Mouse (Mus musculus): ENCODE measurements around the gene Zfp74. TPM values are rescaled to one million over a fixed set of nuclear protein-coding genes. Genes with fewer than 3 reads are reported as not detected.

The Zfp74 gene
- polyA plus RNA-seq (2016; fragmentation: Nextera tagmentation; extraction: Ambion mirVana) = 11.5 and 15.9 TPM in 2 replicates

DNA sequence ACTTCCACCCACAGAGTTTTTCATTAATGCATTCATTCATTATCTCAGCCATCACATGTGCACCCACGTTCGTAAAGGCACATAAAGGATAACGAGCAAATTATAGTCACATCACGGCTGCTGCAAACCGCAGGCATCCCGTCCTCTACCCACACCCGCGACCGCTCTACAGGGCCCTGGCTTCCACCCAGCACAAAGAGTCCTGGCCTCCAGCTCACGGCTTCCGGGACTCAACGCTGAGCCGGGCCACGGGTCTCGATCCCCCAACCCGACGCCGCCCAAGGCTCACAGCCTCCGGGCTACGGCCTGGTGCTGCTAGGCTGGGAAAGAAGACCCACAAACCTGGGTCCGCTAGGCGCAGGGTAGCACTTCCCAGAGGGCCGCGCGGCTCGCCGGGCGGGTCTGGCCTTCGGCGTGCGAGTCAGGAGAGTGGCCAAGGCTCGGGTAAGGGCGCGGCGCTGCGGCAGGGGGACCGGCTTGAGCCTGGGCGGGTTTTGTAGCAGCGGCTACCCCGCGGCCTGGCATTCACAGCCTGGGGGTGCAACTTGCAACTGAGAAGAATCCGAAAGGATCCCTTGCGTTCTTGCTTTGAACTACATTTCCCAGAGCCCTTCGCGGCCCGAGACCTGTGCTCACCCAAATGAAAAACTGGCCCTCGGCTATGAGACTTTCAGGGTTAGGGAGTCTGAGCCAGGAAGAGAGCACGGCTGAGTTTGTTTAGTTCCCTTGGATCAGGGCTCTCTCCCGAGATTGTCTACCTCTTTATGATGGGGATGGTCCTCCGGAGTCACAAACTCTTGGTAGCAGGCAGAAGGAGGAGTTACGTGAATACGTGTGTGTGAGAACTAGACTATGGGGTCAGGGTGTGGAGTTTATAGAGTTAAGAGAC lies at the start of gene Zfp74:
Gene Zfp74, minus strand, starts transcription at position 577 of the 889 bp plus-strand sequence.
- peak within 1 kb of the TSS; percentile 78 for H3K4me3 ChIP-seq
- peaks cover 28% of the 10 kb centered on the region for H3K36me3 ChIP-seq
- 3% methylated on average over 52 of the region's 52 CpGs for WGBS
- H3K27ac ChIP-seq = peak within 1 kb of the TSS; percentile 97
- H3K9me3 ChIP-seq (replicated peaks) = no peaks in the 10 kb centered on the region
- H3K27me3 ChIP-seq (ENCODE audit: low read depth, poor library complexity, severe bottlenecking) = no peaks in the 10 kb centered on the region
- DNase-seq (ENCODE audit: low spot score) = peak; percentile 87
- H3K4me1 ChIP-seq = peaks cover 8% of the 10 kb centered on the region

GRCm38 (mm10) chr7:30000601-30001000 lies 46.7 kb upstream of the Zfp74 start:
- Histone ChIP-seq H3K27ac (no peak overlapping the region), H3K27me3 (ENCODE audit: low read depth, poor library complexity, severe bottlenecking) (no peaks in the 10 kb centered on the region), H3K4me1 (no peaks in the 10 kb centered on the region), H3K9me3 (replicated peaks) (no peaks in the 10 kb centered on the region), H3K36me3 (peaks cover 92% of the 10 kb centered on the region), H3K4me3 (no peak overlapping the region)
- DNase-seq (ENCODE audit: low spot score) = no peak
- WGBS = 93% methylated on average over 5 of the region's 5 CpGs

DNA sequence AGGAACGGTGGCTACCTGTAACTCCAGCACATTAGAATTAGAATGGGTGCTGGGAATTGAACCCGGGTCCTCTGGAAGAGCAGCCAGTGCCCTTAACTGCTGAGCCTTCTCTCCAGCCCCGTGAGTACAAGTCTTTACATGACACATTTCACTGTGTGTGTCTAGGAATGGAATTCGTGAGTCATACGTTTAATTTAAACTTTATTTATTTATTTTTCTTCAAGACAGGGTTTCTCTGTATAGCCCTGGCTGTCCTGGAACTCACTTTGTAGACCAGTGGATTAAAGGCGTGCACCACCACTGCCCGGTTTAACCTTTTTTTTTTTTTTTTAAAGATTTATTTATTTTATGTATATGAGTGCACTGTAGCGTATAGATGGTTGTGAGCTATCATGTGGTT lies 41.2 kb upstream of the Zfp74 start:
- no peaks in the 10 kb centered on the region for H3K4me1 ChIP-seq
- H3K36me3 ChIP-seq = peaks cover 99% of the 10 kb centered on the region
- H3K27ac ChIP-seq = no peak overlapping the region
- 93% methylated on average over 8 of the region's 8 CpGs for WGBS
- H3K27me3 ChIP-seq (ENCODE audit: low read depth, poor library complexity, severe bottlenecking) = no peaks in the 10 kb centered on the region
- DNase-seq (ENCODE audit: low spot score) = no peak
- H3K4me3 ChIP-seq = no peak overlapping the region
- H3K9me3 ChIP-seq (replicated peaks) = no peaks in the 10 kb centered on the region

- H3K4me3 ChIP-seq = no peak overlapping the region
- no peak overlapping the region for H3K27ac ChIP-seq
- peaks cover 95% of the 10 kb centered on the region for H3K36me3 ChIP-seq
- no peaks in the 10 kb centered on the region for H3K9me3 ChIP-seq (replicated peaks)
- DNase-seq (ENCODE audit: low spot score) = no peak
- WGBS = 96% methylated on average over 9 of the region's 9 CpGs
- H3K4me1 ChIP-seq = no peaks in the 10 kb centered on the region
- no peaks in the 10 kb centered on the region for H3K27me3 ChIP-seq (ENCODE audit: low read depth, poor library complexity, severe bottlenecking)
Observed at GRCm38 (mm10) chr7:29993340-29993739, 39.5 kb upstream of the Zfp74 start.

DNA sequence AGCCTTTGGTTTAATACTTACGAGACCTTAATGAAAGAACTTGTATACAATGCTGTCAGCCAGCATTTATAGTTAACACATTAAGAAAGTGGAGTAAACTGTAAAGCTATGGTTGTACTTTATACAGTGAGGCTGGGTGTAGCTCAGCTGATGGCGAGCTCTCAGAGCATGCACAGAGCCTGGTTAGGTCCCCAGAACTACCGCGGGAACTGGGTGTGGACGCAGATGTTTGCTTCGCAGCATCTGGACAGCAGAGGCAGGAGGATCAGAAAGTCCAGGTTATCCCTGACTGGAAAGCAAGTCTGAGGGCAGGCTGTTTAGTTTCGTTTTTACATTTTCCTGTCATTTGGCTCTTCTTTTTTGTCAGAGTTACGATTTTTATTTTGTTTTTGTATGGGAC lies 38.8 kb upstream of the Zfp74 start:
- Histone ChIP-seq H3K27me3 (ENCODE audit: low read depth, poor library complexity, severe bottlenecking) (no peaks in the 10 kb centered on the region), H3K36me3 (peaks cover 95% of the 10 kb centered on the region), H3K9me3 (replicated peaks) (no peaks in the 10 kb centered on the region), H3K4me1 (no peaks in the 10 kb centered on the region), H3K27ac (no peak overlapping the region), H3K4me3 (no peak overlapping the region)
- WGBS = 97% methylated on average over 8 of the region's 8 CpGs
- no peak for DNase-seq (ENCODE audit: low spot score)

- Histone ChIP-seq H3K4me1 (peaks cover 7% of the 10 kb centered on the region; the same call in 1 of the 2 replicates), H3K27me3 (ENCODE audit: low read depth, poor library complexity, severe bottlenecking) (no peaks in the 10 kb centered on the region), H3K36me3 (peaks cover 84% of the 10 kb centered on the region), H3K4me3 (no peak overlapping the region), H3K27ac (no peak overlapping the region), H3K9me3 (replicated peaks) (no peaks in the 10 kb centered on the region)
- no peak for DNase-seq (ENCODE audit: low spot score)
- 92% methylated on average over 11 of the region's 11 CpGs for WGBS
Observed at GRCm38 (mm10) chr7:29989031-29989430, 35.1 kb upstream of the Zfp74 start.

DNA sequence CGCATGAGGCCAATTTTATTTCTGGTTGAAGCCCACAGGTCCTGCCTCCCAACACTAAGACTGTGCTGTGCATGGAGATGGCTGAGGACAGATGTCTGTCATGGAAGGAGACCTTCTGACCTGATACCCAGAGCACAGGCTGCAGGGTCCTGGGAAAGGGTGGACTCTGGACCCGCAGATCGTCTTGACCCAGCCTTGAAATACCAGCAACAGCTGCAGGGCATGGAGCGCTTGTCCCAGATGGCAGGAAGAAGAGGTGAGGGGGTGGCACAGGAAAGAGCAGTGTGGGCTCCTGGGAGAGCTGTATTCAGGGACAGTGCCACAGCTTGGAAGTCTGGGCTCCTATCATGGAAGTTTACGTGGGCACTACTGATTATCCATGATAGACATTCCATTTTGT lies 33.7 kb upstream of the Zfp74 start:
- H3K27me3 ChIP-seq (ENCODE audit: low read depth, poor library complexity, severe bottlenecking) = no peaks in the 10 kb centered on the region
- H3K36me3 ChIP-seq = peaks cover 70% of the 10 kb centered on the region
- H3K4me3 ChIP-seq = no peak overlapping the region
- H3K27ac ChIP-seq = no peak overlapping the region
- H3K4me1 ChIP-seq = peaks cover 13% of the 10 kb centered on the region
- no peak for DNase-seq (ENCODE audit: low spot score)
- 96% methylated on average over 5 of the region's 5 CpGs for WGBS
- H3K9me3 ChIP-seq (replicated peaks) = no peaks in the 10 kb centered on the region

DNA sequence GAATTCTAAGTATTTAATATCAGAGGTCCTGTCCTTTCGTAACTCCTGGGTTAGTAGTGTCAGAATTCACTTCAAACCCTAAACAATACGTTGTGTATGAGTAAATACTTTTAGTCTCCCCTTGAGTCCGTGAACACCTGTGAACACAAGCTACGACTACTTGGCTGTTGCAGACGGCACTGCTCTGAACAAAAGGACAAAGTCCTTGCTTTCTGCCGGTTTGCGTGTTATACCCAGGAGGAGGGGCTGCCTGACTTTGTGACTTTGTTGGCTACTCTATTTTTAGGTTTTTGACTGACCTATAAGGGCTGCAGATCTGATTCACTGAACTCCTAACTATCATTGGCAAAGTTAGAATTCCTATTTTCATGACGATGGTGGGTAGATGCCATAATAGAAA lies 32.2 kb upstream of the Zfp74 start:
- H3K9me3 ChIP-seq (replicated peaks) = no peaks in the 10 kb centered on the region
- peaks cover 20% of the 10 kb centered on the region for H3K4me1 ChIP-seq
- WGBS = 94% methylated on average over 8 of the region's 8 CpGs
- no peak overlapping the region for H3K27ac ChIP-seq
- DNase-seq (ENCODE audit: low spot score) = no peak
- peaks cover 55% of the 10 kb centered on the region for H3K36me3 ChIP-seq
- H3K4me3 ChIP-seq = no peak overlapping the region
- no peaks in the 10 kb centered on the region for H3K27me3 ChIP-seq (ENCODE audit: low read depth, poor library complexity, severe bottlenecking)

DNA sequence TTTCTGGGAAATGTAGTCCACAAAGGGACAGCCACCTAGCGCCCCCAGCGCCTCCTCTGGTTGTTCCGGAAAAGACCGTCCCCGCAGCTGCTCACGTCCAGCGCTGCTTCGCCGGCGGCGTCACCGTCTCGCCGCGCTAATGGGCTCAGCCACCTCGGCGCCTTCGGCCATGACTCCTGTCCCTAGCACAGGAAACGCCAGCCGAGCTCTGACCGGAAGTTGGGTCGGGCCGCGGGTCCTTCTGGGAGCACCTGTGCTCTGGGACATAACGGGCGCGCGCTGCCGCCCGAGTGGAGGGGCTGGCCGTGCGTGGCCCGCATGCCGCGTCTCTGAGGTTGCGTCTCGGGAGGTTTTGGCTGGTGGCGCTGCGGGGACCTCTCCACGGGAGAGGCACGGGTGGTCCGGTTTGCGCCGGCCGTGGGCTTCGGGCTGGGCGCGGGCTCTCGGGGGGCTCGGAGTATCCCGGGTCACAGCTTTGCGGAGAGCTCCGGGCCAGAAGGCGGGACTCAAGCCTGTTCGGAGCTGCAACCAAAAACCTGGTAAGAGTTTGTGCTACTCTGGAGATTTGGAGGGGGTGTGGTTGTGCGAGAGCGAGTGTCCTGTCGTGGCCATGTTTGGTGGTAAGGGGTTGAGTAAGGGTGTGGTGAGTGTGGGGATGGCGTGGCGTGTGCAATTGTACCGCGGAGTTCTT lies 29.9 kb upstream of the Zfp74 start, which contains the start of gene Zfp568:
Gene Zfp568, plus strand, starts transcription at position 266 of the 691 bp plus-strand sequence.
- under 1% methylated on average over 62 of the region's 62 CpGs for WGBS
- DNase-seq (ENCODE audit: low spot score) = peak; percentile 97
- Histone ChIP-seq H3K27me3 (ENCODE audit: low read depth, poor library complexity, severe bottlenecking) (no peaks in the 10 kb centered on the region), H3K4me3 (peak within 1 kb of the TSS; percentile 80), H3K27ac (peak within 1 kb of the TSS; percentile 95), H3K36me3 (peaks cover 35% of the 10 kb centered on the region), H3K9me3 (replicated peaks) (no peaks in the 10 kb centered on the region), H3K4me1 (peaks cover 20% of the 10 kb centered on the region)

DNA sequence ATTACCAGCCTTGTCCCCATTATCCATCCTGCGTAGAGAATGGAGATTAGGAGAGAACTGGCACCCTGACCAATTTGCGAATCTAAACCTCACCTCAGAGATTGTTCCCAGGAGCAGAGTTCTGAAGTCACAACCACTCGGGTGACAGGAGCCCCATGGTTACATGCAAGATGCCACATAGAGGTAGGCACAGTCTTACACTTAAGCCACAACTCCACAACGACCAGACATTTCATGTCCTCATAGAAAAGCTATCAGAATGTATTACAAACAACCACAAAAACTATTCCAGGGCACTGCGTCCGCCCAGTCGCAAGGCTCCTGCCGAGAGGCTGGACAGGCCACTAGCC lies 29.4 kb upstream of the Zfp74 start:
- Histone ChIP-seq H3K27me3 (ENCODE audit: low read depth, poor library complexity, severe bottlenecking) (no peaks in the 10 kb centered on the region), H3K4me1 (peaks cover 20% of the 10 kb centered on the region), H3K4me3 (peak overlapping the region; percentile 80), H3K36me3 (peaks cover 32% of the 10 kb centered on the region), H3K9me3 (replicated peaks) (no peaks in the 10 kb centered on the region), H3K27ac (peak overlapping the region; percentile 95)
- no peak for DNase-seq (ENCODE audit: low spot score)
- 1% methylated on average over 8 of the region's 8 CpGs for WGBS

GRCm38 (mm10) chr7:29982931-29983330 lies 29.0 kb upstream of the Zfp74 start:
- no peak for DNase-seq (ENCODE audit: low spot score)
- Histone ChIP-seq H3K4me3 (peak overlapping the region; percentile 80), H3K36me3 (peaks cover 28% of the 10 kb centered on the region), H3K9me3 (replicated peaks) (no peaks in the 10 kb centered on the region), H3K4me1 (peaks cover 20% of the 10 kb centered on the region), H3K27me3 (ENCODE audit: low read depth, poor library complexity, severe bottlenecking) (no peaks in the 10 kb centered on the region), H3K27ac (peak overlapping the region; percentile 95)
- 28% methylated on average over 6 of the region's 6 CpGs for WGBS

GRCm38 (mm10) chr7:29982341-29982740 lies 28.5 kb upstream of the Zfp74 start:
- peak overlapping the region; percentile 80; the same call in 1 of the 2 replicates for H3K4me3 ChIP-seq
- 83% methylated on average over 4 of the region's 4 CpGs for WGBS
- H3K27me3 ChIP-seq (ENCODE audit: low read depth, poor library complexity, severe bottlenecking) = no peaks in the 10 kb centered on the region
- DNase-seq (ENCODE audit: low spot score) = no peak
- H3K36me3 ChIP-seq = peaks cover 22% of the 10 kb centered on the region
- H3K4me1 ChIP-seq = peaks cover 20% of the 10 kb centered on the region
- H3K9me3 ChIP-seq (replicated peaks) = no peaks in the 10 kb centered on the region
- 0 out of 2 replicates have a peak overlapping the region, but pooled peaks have one; percentile 95 for H3K27ac ChIP-seq

DNA sequence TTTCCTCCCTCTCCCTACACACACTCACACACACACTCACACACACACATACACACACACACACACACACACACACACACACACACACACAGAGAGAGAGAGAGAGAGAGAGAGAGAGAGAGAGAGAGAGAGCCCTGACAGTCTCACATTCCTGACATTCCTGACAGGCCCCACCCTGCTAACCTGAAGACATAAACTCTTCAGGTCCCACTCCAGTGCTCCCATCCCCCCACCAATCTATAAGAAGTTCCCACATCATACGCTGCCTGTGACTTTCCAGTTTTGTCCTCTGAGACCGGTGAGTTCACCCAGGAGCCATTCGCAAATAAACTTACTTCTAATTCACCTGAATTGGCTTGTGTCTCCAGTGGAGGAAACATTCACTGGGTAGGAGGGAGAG lies 28.0 kb upstream of the Zfp74 start:
- Histone ChIP-seq H3K36me3 (peaks cover 17% of the 10 kb centered on the region), H3K4me1 (peaks cover 20% of the 10 kb centered on the region), H3K27ac (no peak overlapping the region), H3K9me3 (replicated peaks) (no peaks in the 10 kb centered on the region), H3K4me3 (no peak overlapping the region), H3K27me3 (ENCODE audit: low read depth, poor library complexity, severe bottlenecking) (no peaks in the 10 kb centered on the region)
- WGBS = 78% methylated on average over 3 of the region's 3 CpGs
- DNase-seq (ENCODE audit: low spot score) = no peak

Data from limb, embryonic 10.5 days (tissue).